Mouse (Mus musculus): ENCODE data around the gene Cgrrf1.

The Cgrrf1 gene

GRCm38 (mm10) chr14:46885429-46885755 is 53.5 kb downstream of the Cgrrf1 start:
- DNase-seq (ENCODE audit: inconsistent age in 2 of 2, low spot score in 1 of 2) = no peak

- DNase-seq (ENCODE audit: inconsistent age in 2 of 2, low spot score in 1 of 2) = peak; percentile 38 to 67
Measured at GRCm38 (mm10) chr14:46885891-46886301, 54.0 kb downstream of the Cgrrf1 start.

GRCm38 (mm10) chr14:46889096-46889495 is 57.2 kb downstream of the Cgrrf1 start:
- no peak for DNase-seq (ENCODE audit: inconsistent age in 2 of 2, low spot score in 1 of 2)

GRCm38 (mm10) chr14:46893961-46894360 is 62.0 kb downstream of the Cgrrf1 start:
- DNase-seq (ENCODE audit: inconsistent age in 2 of 2, low spot score in 1 of 2) = no peak

GRCm38 (mm10) chr14:46897953-46898352 is 66.0 kb downstream of the Cgrrf1 start:
- no peak for DNase-seq (ENCODE audit: inconsistent age in 2 of 2, low spot score in 1 of 2)

GRCm38 (mm10) chr14:46898626-46899025 is 66.7 kb downstream of the Cgrrf1 start:
- DNase-seq (ENCODE audit: inconsistent age in 2 of 2, low spot score in 1 of 2) = no peak

- DNase-seq (ENCODE audit: inconsistent age in 2 of 2, low spot score in 1 of 2) = no peak
Measured at GRCm38 (mm10) chr14:46902498-46903087, 70.7 kb downstream of the Cgrrf1 start.

Measured in adrenal gland, adult (tissue).